Mouse (Mus musculus): Measurements from ENCODE around the gene Kcnq1. TPM values are rescaled to one million over a fixed set of nuclear protein-coding genes. Genes with fewer than 3 reads are reported as not detected.

The Kcnq1 gene
- polyA plus RNA-seq, 1 experiment = 0.54 TPM

GRCm38 (mm10) chr7:143109696-143110095, 3.5 kb downstream of the Kcnq1 start:
- H3K4me3 ChIP-seq (replicated peaks; ENCODE audit: insufficient read depth, low read depth, low read length) = no peak overlapping the region
- TF ChIP-seq POLR2A (IDR thresholded peaks at IDR 0.05; ENCODE audit: borderline replicate concordance, insufficient read depth, low read length) = no peak
- TF ChIP-seq CTCF (IDR thresholded peaks at IDR 0.05; ENCODE audit: borderline replicate concordance, insufficient read depth, low read depth, low read length) = no peak

DNA sequence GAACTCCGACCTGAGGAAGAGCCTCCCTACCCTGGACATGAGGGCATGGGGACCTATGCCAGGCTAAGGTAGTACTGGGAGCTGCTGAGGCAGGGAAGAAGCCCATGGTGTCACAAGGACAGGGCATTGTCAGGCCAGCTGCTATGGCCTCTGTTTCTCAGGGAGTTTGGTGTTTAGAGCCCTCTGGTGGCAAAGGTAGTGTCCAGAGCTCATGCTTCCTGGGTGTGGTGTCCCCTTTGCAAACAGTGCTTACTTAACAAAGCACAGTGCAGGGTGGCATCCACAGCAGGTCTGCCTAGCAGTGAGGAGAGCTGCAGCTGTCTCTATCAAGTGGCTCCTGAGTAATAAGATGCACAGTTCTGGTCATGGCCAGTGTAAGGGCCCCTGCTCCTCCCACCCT, 4.6 kb downstream of the Kcnq1 start:
- no peak for DNase-seq
- no peaks in the 10 kb centered on the region; the same call in 1 of the 2 replicates for H3K27me3 ChIP-seq (ENCODE audit: control insufficient read depth, insufficient read depth, low read length)
- no peak overlapping the region for H3K4me3 ChIP-seq (replicated peaks; ENCODE audit: insufficient read depth, low read depth, low read length)
- no peak overlapping the region for H3K27ac ChIP-seq (ENCODE audit: insufficient read depth, low read length)
- H3K4me1 ChIP-seq (ENCODE audit: control insufficient read depth, insufficient read depth, low read length) = peaks cover 4% of the 10 kb centered on the region
- TF ChIP-seq CTCF (IDR thresholded peaks at IDR 0.05; ENCODE audit: borderline replicate concordance, insufficient read depth, low read depth, low read length) (no peak), POLR2A (IDR thresholded peaks at IDR 0.05; ENCODE audit: borderline replicate concordance, insufficient read depth, low read length) (no peak)
- 65% methylated on average over 1 of the region's 1 CpGs for WGBS

More at GRCm38 (mm10) chr7:143109696-143110095, 3.5 kb downstream of the Kcnq1 start:
- peaks cover 4% of the 10 kb centered on the region for H3K4me1 ChIP-seq (ENCODE audit: control insufficient read depth, insufficient read depth, low read length)
- no peak overlapping the region for H3K27ac ChIP-seq (ENCODE audit: insufficient read depth, low read length)
- no peaks in the 10 kb centered on the region; the same call in 1 of the 2 replicates for H3K27me3 ChIP-seq (ENCODE audit: control insufficient read depth, insufficient read depth, low read length)
- DNase-seq = no peak
- 65% methylated on average over 3 of the region's 3 CpGs for WGBS

GRCm38 (mm10) chr7:143111719-143112118, 5.6 kb downstream of the Kcnq1 start:
- DNase-seq = no peak
- H3K27ac ChIP-seq (ENCODE audit: insufficient read depth, low read length) = no peak overlapping the region
- TF ChIP-seq POLR2A (IDR thresholded peaks at IDR 0.05; ENCODE audit: borderline replicate concordance, insufficient read depth, low read length) = no peak
- no peak for TF ChIP-seq CTCF (IDR thresholded peaks at IDR 0.05; ENCODE audit: borderline replicate concordance, insufficient read depth, low read depth, low read length)
- 69% methylated on average over 4 of the region's 4 CpGs for WGBS
- peaks cover 4% of the 10 kb centered on the region for H3K4me1 ChIP-seq (ENCODE audit: control insufficient read depth, insufficient read depth, low read length)
- H3K27me3 ChIP-seq (ENCODE audit: control insufficient read depth, insufficient read depth, low read length) = peaks cover 2% of the 10 kb centered on the region; the same call in 1 of the 2 replicates
- no peak overlapping the region for H3K4me3 ChIP-seq (replicated peaks; ENCODE audit: insufficient read depth, low read depth, low read length)

GRCm38 (mm10) chr7:143112395-143112794, 6.2 kb downstream of the Kcnq1 start:
- Histone ChIP-seq H3K27me3 (ENCODE audit: control insufficient read depth, insufficient read depth, low read length) (peaks cover 2% of the 10 kb centered on the region; the same call in 1 of the 2 replicates), H3K27ac (ENCODE audit: insufficient read depth, low read length) (no peak overlapping the region), H3K4me3 (replicated peaks; ENCODE audit: insufficient read depth, low read depth, low read length) (no peak overlapping the region), H3K4me1 (ENCODE audit: control insufficient read depth, insufficient read depth, low read length) (peaks cover 4% of the 10 kb centered on the region)
- TF ChIP-seq CTCF (IDR thresholded peaks at IDR 0.05; ENCODE audit: borderline replicate concordance, insufficient read depth, low read depth, low read length) = no peak
- TF ChIP-seq POLR2A (IDR thresholded peaks at IDR 0.05; ENCODE audit: borderline replicate concordance, insufficient read depth, low read length) = no peak
- no peak for DNase-seq
- WGBS = 56% methylated on average over 1 of the region's 1 CpGs

DNA sequence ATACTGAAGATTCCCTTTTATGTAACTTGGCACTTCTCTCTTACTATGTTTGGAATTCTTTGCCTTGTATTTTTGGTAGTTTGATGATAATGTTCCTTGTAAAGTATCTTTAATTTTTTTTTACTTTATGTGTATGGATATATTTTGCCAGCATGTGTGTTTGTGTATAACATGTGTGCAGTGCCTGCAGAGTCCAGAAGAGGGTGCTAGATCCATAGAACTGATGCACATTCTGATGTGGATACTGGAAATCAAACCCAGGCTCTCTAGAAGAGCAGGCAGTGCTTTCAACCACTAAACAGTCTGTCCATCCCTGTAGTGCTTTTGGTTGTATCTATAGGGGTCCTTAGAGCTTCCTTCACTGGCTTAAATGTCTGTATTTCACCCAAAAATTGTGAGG, 8.6 kb downstream of the Kcnq1 start:
- H3K4me1 ChIP-seq (ENCODE audit: control insufficient read depth, insufficient read depth, low read length) = no peaks in the 10 kb centered on the region
- no peak for TF ChIP-seq CTCF (IDR thresholded peaks at IDR 0.05; ENCODE audit: borderline replicate concordance, insufficient read depth, low read depth, low read length)
- TF ChIP-seq POLR2A (IDR thresholded peaks at IDR 0.05; ENCODE audit: borderline replicate concordance, insufficient read depth, low read length) = no peak
- H3K27ac ChIP-seq (ENCODE audit: insufficient read depth, low read length) = no peak overlapping the region
- DNase-seq = no peak
- no peak overlapping the region for H3K4me3 ChIP-seq (replicated peaks; ENCODE audit: insufficient read depth, low read depth, low read length)
- H3K27me3 ChIP-seq (ENCODE audit: control insufficient read depth, insufficient read depth, low read length) = peaks cover 2% of the 10 kb centered on the region; the same call in 1 of the 2 replicates

- 75% methylated on average over 5 of the region's 5 CpGs for WGBS
- H3K4me1 ChIP-seq (ENCODE audit: control insufficient read depth, insufficient read depth, low read length) = no peaks in the 10 kb centered on the region
- TF ChIP-seq POLR2A (IDR thresholded peaks at IDR 0.05; ENCODE audit: borderline replicate concordance, insufficient read depth, low read length) (no peak), CTCF (IDR thresholded peaks at IDR 0.05; ENCODE audit: borderline replicate concordance, insufficient read depth, low read depth, low read length) (no peak)
- H3K27ac ChIP-seq (ENCODE audit: insufficient read depth, low read length) = no peak overlapping the region
- peaks cover 2% of the 10 kb centered on the region; the same call in 1 of the 2 replicates for H3K27me3 ChIP-seq (ENCODE audit: control insufficient read depth, insufficient read depth, low read length)
- DNase-seq = no peak
- no peak overlapping the region for H3K4me3 ChIP-seq (replicated peaks; ENCODE audit: insufficient read depth, low read depth, low read length)
These were observed 10.4 kb downstream of the Kcnq1 start for GRCm38 (mm10) chr7:143116521-143116920.

DNA sequence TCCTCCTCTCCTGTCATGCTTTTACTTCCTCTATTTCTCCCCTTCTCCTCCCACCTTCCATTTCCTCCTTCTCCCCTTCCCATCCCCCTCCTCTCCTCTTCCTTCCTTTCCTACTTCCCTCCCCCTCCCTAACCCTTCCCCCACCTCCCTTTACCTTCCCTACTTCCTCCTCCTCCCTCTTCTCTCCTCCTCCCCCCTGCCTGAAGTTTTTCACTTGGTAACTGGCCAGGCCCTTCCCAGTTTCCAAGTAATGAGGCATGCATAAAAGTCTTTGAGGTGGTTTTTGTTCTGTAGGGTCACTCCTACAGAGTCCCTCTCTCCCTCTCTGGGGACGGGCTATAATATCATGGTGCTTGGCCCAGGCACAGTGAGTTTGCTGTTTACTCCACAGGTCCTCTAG, 13.2 kb downstream of the Kcnq1 start:
- WGBS = 59% methylated on average over 1 of the region's 1 CpGs
- no peak for DNase-seq
- Histone ChIP-seq H3K4me1 (ENCODE audit: control insufficient read depth, insufficient read depth, low read length) (peaks cover 13% of the 10 kb centered on the region; the same call in 1 of the 2 replicates), H3K27ac (ENCODE audit: insufficient read depth, low read length) (no peak overlapping the region), H3K27me3 (ENCODE audit: control insufficient read depth, insufficient read depth, low read length) (peaks cover 2% of the 10 kb centered on the region; the same call in 1 of the 2 replicates), H3K4me3 (replicated peaks; ENCODE audit: insufficient read depth, low read depth, low read length) (no peak overlapping the region)
- no peak for TF ChIP-seq POLR2A (IDR thresholded peaks at IDR 0.05; ENCODE audit: borderline replicate concordance, insufficient read depth, low read length)
- no peak for TF ChIP-seq CTCF (IDR thresholded peaks at IDR 0.05; ENCODE audit: borderline replicate concordance, insufficient read depth, low read depth, low read length)

DNA sequence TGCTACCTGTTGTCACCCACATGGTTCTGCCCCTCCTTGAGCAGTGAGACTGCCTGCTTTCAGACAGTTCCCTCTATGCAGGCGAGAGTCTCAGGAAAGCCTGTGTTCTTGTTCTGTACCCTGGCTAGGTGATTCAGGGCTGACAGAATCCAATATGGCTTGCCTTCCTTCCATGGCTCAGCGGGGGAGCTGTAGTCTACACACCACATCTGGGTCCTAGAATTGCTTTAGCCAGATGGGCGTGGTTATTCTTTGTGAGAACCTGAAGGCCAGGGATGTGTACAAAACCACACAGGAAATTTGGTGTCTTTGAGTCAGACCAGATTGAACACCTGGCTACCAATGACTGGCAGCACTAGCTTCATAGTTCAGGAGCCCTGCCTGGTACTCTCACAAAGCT, 13.7 kb downstream of the Kcnq1 start:
- no peak for DNase-seq
- Histone ChIP-seq H3K4me1 (ENCODE audit: control insufficient read depth, insufficient read depth, low read length) (peaks cover 17% of the 10 kb centered on the region), H3K27ac (ENCODE audit: insufficient read depth, low read length) (no peak overlapping the region), H3K4me3 (replicated peaks; ENCODE audit: insufficient read depth, low read depth, low read length) (no peak overlapping the region), H3K27me3 (ENCODE audit: control insufficient read depth, insufficient read depth, low read length) (peaks cover 2% of the 10 kb centered on the region; the same call in 1 of the 2 replicates)
- 88% methylated on average over 3 of the region's 3 CpGs for WGBS
- TF ChIP-seq POLR2A (IDR thresholded peaks at IDR 0.05; ENCODE audit: borderline replicate concordance, insufficient read depth, low read length) = no peak
- TF ChIP-seq CTCF (IDR thresholded peaks at IDR 0.05; ENCODE audit: borderline replicate concordance, insufficient read depth, low read depth, low read length) = no peak
